Mouse (Mus musculus) gastrocnemius, adult 2 months (tissue): ENCODE data around the gene Rpl9-ps1. TPM values are rescaled to one million over a fixed set of nuclear protein-coding genes. Genes with fewer than 3 reads are reported as not detected.

Experiments
- DNase-seq: peaks from one replicate; pipeline ENCODE4 v3.0.0; 2022
- H3K27ac ChIP-seq: fragments of 200-600 bp; 2 replicates; pipeline ENCODE4 v1.8.1; 2022; ENCODE audit warnings: mild to moderate bottlenecking
- H3K4me3 ChIP-seq: fragments of 200-600 bp; 2 replicates; pipeline ENCODE4 v1.8.1; 2022; ENCODE audit warnings: mild to moderate bottlenecking, moderate library complexity
- CTCF ChIP-seq: fragments of 200-600 bp; IDR thresholded peaks from 2 replicates; pipeline ENCODE4 v1.8.1; 2022; ENCODE audit warnings: antibody characterized with exemption, mild to moderate bottlenecking, moderate library complexity
- intact Hi-C: fragments of 180-260 bp; cut with DNase I; formaldehyde crosslinking; loops from one replicate; pipeline ENCODE4 v1.15.1; 2025
- long read RNA-seq, 2 experiments: library from polyadenylated mRNA; stranded (forward); transcript quantifications; one replicate each; pipeline ENCODE4 v2.0.0; 2021
- total RNA-seq, 2 experiments: library from RNA; stranded (reverse); gene quantifications; 2 replicates each; pipeline ENCODE4 v1.2.3; 2021

Gene Rpl9-ps1
- total RNA-seq, result not detected
- long read RNA-seq, experiment 1, result 0 reads
- long read RNA-seq, experiment 2, result 0 reads

- Histone ChIP-seq H3K27ac (no peak within 1 kb of the TSS), H3K4me3 (no peak within 1 kb of the TSS)
- intact Hi-C loops, result no loop called here
- TF ChIP-seq CTCF, result no peak
- DNase-seq, result no peak
Measured at GRCm38 (mm10) chr11:83645521-83645920, at the start of gene Rpl9-ps1. TSS of gene Rpl9-ps1 (minus strand) at chr11:83645621.

GRCm38 (mm10) chr11:83692008-83692407 is 46.6 kb upstream of the Rpl9-ps1 start:
- H3K27ac ChIP-seq, result no peak overlapping the region
- H3K4me3 ChIP-seq, result no peak overlapping the region
- TF ChIP-seq CTCF, result no peak
- intact Hi-C loops, result no loop called here
- DNase-seq, result no peak

GRCm38 (mm10) chr11:83689918-83690317 is 44.5 kb upstream of the Rpl9-ps1 start:
- no peak for TF ChIP-seq CTCF
- Histone ChIP-seq H3K4me3 (no peak overlapping the region), H3K27ac (no peak overlapping the region)
- intact Hi-C loops, result no loop called here
- DNase-seq, result no peak

- no peak overlapping the region for H3K27ac ChIP-seq
- no peak for TF ChIP-seq CTCF
- no peak for DNase-seq
- H3K4me3 ChIP-seq, result no peak overlapping the region
- intact Hi-C loops, result no loop called here
Measured at GRCm38 (mm10) chr11:83675665-83676064, 30.2 kb upstream of the Rpl9-ps1 start.

- no peak overlapping the region for H3K4me3 ChIP-seq
- no peak overlapping the region for H3K27ac ChIP-seq
- no peak for TF ChIP-seq CTCF
- DNase-seq, result no peak
- intact Hi-C loops, result no loop called here
Measured at GRCm38 (mm10) chr11:83671743-83672142, 26.3 kb upstream of the Rpl9-ps1 start.

GRCm38 (mm10) chr11:83663532-83663931 is 18.1 kb upstream of the Rpl9-ps1 start:
- intact Hi-C loops, result no loop called here
- H3K4me3 ChIP-seq, result no peak overlapping the region
- no peak overlapping the region for H3K27ac ChIP-seq
- TF ChIP-seq CTCF, result no peak
- DNase-seq, result no peak

GRCm38 (mm10) chr11:83662204-83662603 is 16.8 kb upstream of the Rpl9-ps1 start, which contains the start of gene Ccl4:
TSS of gene Ccl4 (plus strand) at chr11:83662584.
- Histone ChIP-seq H3K4me3 (no peak within 1 kb of the TSS), H3K27ac (no peak within 1 kb of the TSS)
- TF ChIP-seq CTCF, result no peak
- no peak for DNase-seq
- intact Hi-C loops, result no loop called here

GRCm38 (mm10) chr11:83658797-83659196 is 13.4 kb upstream of the Rpl9-ps1 start:
- no peak for TF ChIP-seq CTCF
- Histone ChIP-seq H3K4me3 (no peak overlapping the region), H3K27ac (no peak overlapping the region)
- intact Hi-C loops, result no loop called here
- no peak for DNase-seq

GRCm38 (mm10) chr11:83657508-83657907 is 12.1 kb upstream of the Rpl9-ps1 start:
- no peak for TF ChIP-seq CTCF
- intact Hi-C loops, result no loop called here
- H3K4me3 ChIP-seq, result no peak overlapping the region
- no peak overlapping the region for H3K27ac ChIP-seq
- no peak for DNase-seq

- no peak for TF ChIP-seq CTCF
- no peak for DNase-seq
- H3K4me3 ChIP-seq, result no peak overlapping the region
- intact Hi-C loops, result no loop called here
- H3K27ac ChIP-seq, result no peak overlapping the region
Measured at GRCm38 (mm10) chr11:83654606-83655005, 9.2 kb upstream of the Rpl9-ps1 start.

- Histone ChIP-seq H3K4me3 (no peak within 1 kb of the TSS), H3K27ac (no peak within 1 kb of the TSS)
- intact Hi-C loops, result no loop called here
- no peak for TF ChIP-seq CTCF
- DNase-seq, result no peak
Measured at GRCm38 (mm10) chr11:83649305-83649841, 4.0 kb upstream of the Rpl9-ps1 start, which contains the start of gene Ccl3. TSS of gene Ccl3 (minus strand) at chr11:83649355.

- intact Hi-C loops, result no loop called here
- H3K4me3 ChIP-seq, result no peak overlapping the region
- H3K27ac ChIP-seq, result no peak overlapping the region
- DNase-seq, result no peak
- no peak for TF ChIP-seq CTCF
Measured at GRCm38 (mm10) chr11:83646356-83647149, 1.1 kb upstream of the Rpl9-ps1 start.

- no peak for TF ChIP-seq CTCF
- Histone ChIP-seq H3K27ac (no peak overlapping the region), H3K4me3 (no peak overlapping the region)
- intact Hi-C loops, result no loop called here
- DNase-seq, result no peak
Measured at GRCm38 (mm10) chr11:83641216-83641615, 4.2 kb downstream of the Rpl9-ps1 start.

- Histone ChIP-seq H3K27ac (no peak overlapping the region), H3K4me3 (no peak overlapping the region)
- DNase-seq, result no peak
- intact Hi-C loops, result no loop called here
- no peak for TF ChIP-seq CTCF
Measured at GRCm38 (mm10) chr11:83640141-83640540, 5.3 kb downstream of the Rpl9-ps1 start.
